Mouse (Mus musculus): ENCODE measurements around the gene Pik3ap1.

- TF ChIP-seq POLR2A (IDR thresholded peaks at IDR 0.05; ENCODE audit: borderline replicate concordance, control insufficient read depth, low read depth, low read length) (peak; percentile 57), CTCF (IDR thresholded peaks at IDR 0.05; ENCODE audit: control insufficient read depth, insufficient read depth, low read length) (no peak)
Observed at GRCm38 (mm10) chr19:41262712-41263629, 121.9 kb downstream of the Pik3ap1 start.

Measured in bone marrow, adult 2 months (tissue).